Mouse (Mus musculus): Measurements from ENCODE around the gene Lrrfip2. TPM values are rescaled to one million over a fixed set of nuclear protein-coding genes. Genes with fewer than 3 reads are reported as not detected.

Lrrfip2 gene
- polyA plus RNA-seq, 1 experiment from 2014 or later: 50.8 TPM

DNA sequence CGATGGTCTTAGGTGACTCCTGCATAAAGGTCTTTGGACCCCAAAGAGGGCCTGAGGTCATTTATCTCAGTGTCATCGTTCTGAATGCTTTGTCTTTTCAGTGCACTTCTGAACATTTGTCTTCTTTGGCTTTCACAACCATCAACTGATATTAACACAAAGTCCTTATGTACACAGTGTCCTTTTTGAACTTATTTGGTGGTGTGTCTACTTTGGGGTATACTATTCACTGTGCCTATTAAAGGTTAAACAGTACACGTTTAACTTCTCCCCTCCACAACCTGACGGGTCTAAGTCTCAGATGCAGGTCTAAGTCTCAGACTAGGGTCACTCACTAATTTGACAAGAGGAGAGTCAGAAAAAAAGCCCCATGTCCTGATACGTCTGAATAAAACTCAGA lies 153.2 kb downstream of the Lrrfip2 start:
- DNase-seq (ENCODE audit: low spot score) (no peak), ATAC-seq (ENCODE audit: insufficient read depth, low FRiP score, low TSS enrichment) (no peak)
- Histone ChIP-seq H3K9me3 (ENCODE audit: control insufficient read depth, low read length) (no peaks in the 10 kb centered on the region), H3K9ac (ENCODE audit: low read length) (peak overlapping the region; percentile 78), H3K4me3 (ENCODE audit: low read depth, low read length) (peak overlapping the region; percentile 85), H3K36me3 (ENCODE audit: control insufficient read depth, insufficient read depth, low read length) (no peaks in the 10 kb centered on the region), H3K27me3 (ENCODE audit: control insufficient read depth, insufficient read depth, low read length) (no peaks in the 10 kb centered on the region), H3K27ac (ENCODE audit: low read depth, low read length) (peak overlapping the region; percentile 86), H3K4me2 (ENCODE audit: low read depth) (peak overlapping the region; percentile 76), H3K4me1 (ENCODE audit: control insufficient read depth, insufficient read depth, low read length) (peaks cover 22% of the 10 kb centered on the region)
- WGBS: 13% methylated on average over 5 of the region's 5 CpGs

DNA sequence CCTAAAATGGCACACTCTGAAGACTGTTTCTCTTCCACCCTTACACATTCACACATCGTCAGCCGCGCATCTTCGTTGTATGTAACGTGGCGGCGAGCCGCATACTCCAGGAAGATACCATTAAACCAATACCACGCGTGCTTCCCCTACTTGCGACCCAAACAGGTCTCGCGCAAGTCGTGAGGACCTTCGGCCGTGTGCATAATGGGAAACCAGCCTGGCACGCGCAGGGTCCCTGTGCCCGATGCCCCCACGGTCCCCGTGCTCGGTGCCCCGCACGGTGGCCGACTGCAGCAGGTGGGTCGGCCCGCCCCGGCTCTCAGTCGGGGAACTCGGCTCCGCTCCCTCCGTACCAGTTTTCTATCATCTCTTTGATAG lies 153.7 kb downstream of the Lrrfip2 start:
- Histone ChIP-seq H3K36me3 (ENCODE audit: control insufficient read depth, insufficient read depth, low read length) (no peaks in the 10 kb centered on the region), H3K9ac (ENCODE audit: low read length) (peak overlapping the region; percentile 78), H3K4me1 (ENCODE audit: control insufficient read depth, insufficient read depth, low read length) (peaks cover 22% of the 10 kb centered on the region), H3K27ac (ENCODE audit: low read depth, low read length) (peak overlapping the region; percentile 86), H3K4me3 (ENCODE audit: low read depth, low read length) (peak overlapping the region; percentile 85), H3K4me2 (ENCODE audit: low read depth) (peak overlapping the region; percentile 76), H3K9me3 (ENCODE audit: control insufficient read depth, low read length) (no peaks in the 10 kb centered on the region), H3K27me3 (ENCODE audit: control insufficient read depth, insufficient read depth, low read length) (no peaks in the 10 kb centered on the region)
- WGBS: under 1% methylated on average over 32 of the region's 32 CpGs
- ATAC-seq (ENCODE audit: insufficient read depth, low FRiP score, low TSS enrichment): peak; percentile 75
- DNase-seq (ENCODE audit: low spot score): no peak

DNA sequence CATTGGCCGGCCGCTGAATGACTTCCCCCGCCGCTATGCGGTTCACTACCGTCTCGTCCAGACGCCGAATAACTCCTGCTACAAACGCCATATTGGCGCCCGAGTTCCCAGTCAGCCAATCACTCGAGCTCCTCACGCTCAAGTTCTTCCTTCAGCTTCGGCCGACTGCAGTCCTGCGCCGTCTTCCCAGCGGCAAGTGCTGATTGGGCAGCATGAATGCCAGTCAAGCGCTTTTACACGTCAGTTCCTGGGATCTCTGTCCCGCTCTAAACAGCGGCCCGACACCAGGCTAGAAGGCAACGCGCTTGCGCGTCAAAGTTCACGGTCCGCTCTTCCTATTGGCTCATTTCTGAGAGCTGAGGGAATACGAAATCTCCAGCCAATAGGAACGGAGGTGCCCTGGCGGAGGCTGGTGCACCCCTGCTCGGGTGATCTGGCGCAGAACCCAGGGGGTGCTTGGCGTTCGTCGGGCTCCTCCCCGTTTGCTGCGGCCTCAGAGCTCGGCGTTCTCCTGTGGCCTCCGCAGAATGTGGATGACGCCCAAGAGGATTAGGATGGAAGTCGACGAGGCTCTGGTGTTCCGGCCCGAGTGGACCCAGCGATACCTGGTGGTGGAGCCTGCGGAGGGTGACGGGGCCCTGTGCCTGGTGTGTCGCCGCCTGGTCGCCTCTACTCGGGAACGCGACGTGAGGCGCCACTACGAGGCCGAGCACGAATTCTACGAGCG lies 154.2 kb downstream of the Lrrfip2 start, which contains the start of the genes Mlh1 and Epm2aip1:
Mlh1 (minus strand) TSS at position 358 of the 727 bp plus-strand sequence.
Epm2aip1 (plus strand) TSS at position 496 of the 727 bp plus-strand sequence.
- Histone ChIP-seq H3K4me2 (ENCODE audit: low read depth) (peak within 1 kb of the TSS; percentile 89), H3K4me3 (ENCODE audit: low read depth, low read length) (peak within 1 kb of the TSS; percentile 85), H3K27ac (ENCODE audit: low read depth, low read length) (peak within 1 kb of the TSS; percentile 89), H3K36me3 (ENCODE audit: control insufficient read depth, insufficient read depth, low read length) (no peaks in the 10 kb centered on the region), H3K9ac (ENCODE audit: low read length) (peak within 1 kb of the TSS; percentile 87), H3K4me1 (ENCODE audit: control insufficient read depth, insufficient read depth, low read length) (peaks cover 23% of the 10 kb centered on the region), H3K27me3 (ENCODE audit: control insufficient read depth, insufficient read depth, low read length) (no peaks in the 10 kb centered on the region), H3K9me3 (ENCODE audit: control insufficient read depth, low read length) (no peaks in the 10 kb centered on the region)
- DNase-seq (ENCODE audit: low spot score): peak; percentile 98
- under 1% methylated on average over 64 of the region's 64 CpGs for WGBS
- ATAC-seq (ENCODE audit: insufficient read depth, low FRiP score, low TSS enrichment): peak; percentile 99

GRCm38 (mm10) chr9:111272356-111272755 lies 155.0 kb downstream of the Lrrfip2 start:
- Histone ChIP-seq H3K9ac (ENCODE audit: low read length) (peak overlapping the region; percentile 87), H3K27ac (ENCODE audit: low read depth, low read length) (peak overlapping the region; percentile 89), H3K36me3 (ENCODE audit: control insufficient read depth, insufficient read depth, low read length) (no peaks in the 10 kb centered on the region), H3K4me1 (ENCODE audit: control insufficient read depth, insufficient read depth, low read length) (peaks cover 24% of the 10 kb centered on the region), H3K27me3 (ENCODE audit: control insufficient read depth, insufficient read depth, low read length) (no peaks in the 10 kb centered on the region), H3K4me2 (ENCODE audit: low read depth) (peak overlapping the region; percentile 89), H3K9me3 (ENCODE audit: control insufficient read depth, low read length) (no peaks in the 10 kb centered on the region), H3K4me3 (ENCODE audit: low read depth, low read length) (peak overlapping the region; percentile 85)
- WGBS: 11% methylated on average over 19 of the region's 19 CpGs
- DNase-seq (ENCODE audit: low spot score) (peak; percentile 40), ATAC-seq (ENCODE audit: insufficient read depth, low FRiP score, low TSS enrichment) (no peak)

- Histone ChIP-seq H3K9me3 (ENCODE audit: control insufficient read depth, low read length) (no peaks in the 10 kb centered on the region), H3K27ac (ENCODE audit: low read depth, low read length) (no peak overlapping the region), H3K9ac (ENCODE audit: low read length) (peak overlapping the region; percentile 87), H3K4me3 (ENCODE audit: low read depth, low read length) (peak overlapping the region; percentile 85), H3K36me3 (ENCODE audit: control insufficient read depth, insufficient read depth, low read length) (no peaks in the 10 kb centered on the region), H3K27me3 (ENCODE audit: control insufficient read depth, insufficient read depth, low read length) (no peaks in the 10 kb centered on the region), H3K4me2 (ENCODE audit: low read depth) (peak overlapping the region; percentile 89), H3K4me1 (ENCODE audit: control insufficient read depth, insufficient read depth, low read length) (peaks cover 24% of the 10 kb centered on the region)
- ATAC-seq (ENCODE audit: insufficient read depth, low FRiP score, low TSS enrichment): no peak
- no peak for DNase-seq (ENCODE audit: low spot score)
- WGBS: 72% methylated on average over 15 of the region's 15 CpGs
Measured at GRCm38 (mm10) chr9:111272996-111273785, 155.8 kb downstream of the Lrrfip2 start.

GRCm38 (mm10) chr9:111273958-111274357 lies 156.6 kb downstream of the Lrrfip2 start:
- Histone ChIP-seq H3K9me3 (ENCODE audit: control insufficient read depth, low read length) (no peaks in the 10 kb centered on the region), H3K4me1 (ENCODE audit: control insufficient read depth, insufficient read depth, low read length) (peaks cover 24% of the 10 kb centered on the region), H3K27ac (ENCODE audit: low read depth, low read length) (no peak overlapping the region), H3K9ac (ENCODE audit: low read length) (no peak overlapping the region), H3K27me3 (ENCODE audit: control insufficient read depth, insufficient read depth, low read length) (no peaks in the 10 kb centered on the region), H3K4me2 (ENCODE audit: low read depth) (peak overlapping the region; percentile 89), H3K4me3 (ENCODE audit: low read depth, low read length) (no peak overlapping the region), H3K36me3 (ENCODE audit: control insufficient read depth, insufficient read depth, low read length) (no peaks in the 10 kb centered on the region)
- WGBS: 89% methylated on average over 1 of the region's 1 CpGs
- DNase-seq (ENCODE audit: low spot score) (no peak), ATAC-seq (ENCODE audit: insufficient read depth, low FRiP score, low TSS enrichment) (no peak)

- Histone ChIP-seq H3K9ac (ENCODE audit: low read length) (no peak overlapping the region), H3K4me2 (ENCODE audit: low read depth) (peak overlapping the region; percentile 31), H3K4me1 (ENCODE audit: control insufficient read depth, insufficient read depth, low read length) (peaks cover 24% of the 10 kb centered on the region), H3K27ac (ENCODE audit: low read depth, low read length) (no peak overlapping the region), H3K36me3 (ENCODE audit: control insufficient read depth, insufficient read depth, low read length) (no peaks in the 10 kb centered on the region), H3K4me3 (ENCODE audit: low read depth, low read length) (0 out of 2 replicates have a peak overlapping the region, but pooled peaks have one; percentile 10), H3K9me3 (ENCODE audit: control insufficient read depth, low read length) (no peaks in the 10 kb centered on the region), H3K27me3 (ENCODE audit: control insufficient read depth, insufficient read depth, low read length) (no peaks in the 10 kb centered on the region)
- DNase-seq (ENCODE audit: low spot score) (no peak), ATAC-seq (ENCODE audit: insufficient read depth, low FRiP score, low TSS enrichment) (no peak)
- WGBS: 33% methylated on average over 1 of the region's 1 CpGs
Measured at GRCm38 (mm10) chr9:111275156-111275555, 157.8 kb downstream of the Lrrfip2 start.
